29 mouse cellular contexts compared by ENCODE assay signal in the genomic region with DNA sequence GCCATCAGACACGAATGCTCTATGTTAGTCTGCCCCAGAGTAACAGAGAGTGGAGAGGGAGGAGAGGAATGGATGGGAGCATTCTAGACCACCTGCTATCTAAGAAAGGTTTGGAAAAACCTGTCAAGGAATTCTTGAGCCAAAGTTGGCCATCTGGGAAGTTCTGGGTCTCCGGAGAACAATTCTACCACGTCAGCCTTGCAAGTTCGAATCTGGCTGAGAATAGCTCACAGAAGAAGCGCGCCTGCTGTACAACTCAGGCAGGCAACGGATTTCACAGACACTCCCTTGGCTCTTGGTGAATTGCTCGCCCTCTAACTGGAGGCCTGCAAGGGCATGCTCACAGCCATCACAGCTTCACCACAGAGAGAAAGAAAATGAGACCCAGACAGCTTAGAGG. TPM values are rescaled to one million over a fixed set of nuclear protein-coding genes. Genes with fewer than 3 reads are reported as not detected.
DNase-seq lines count a peak whose midpoint lies in the region; ATAC-seq and TF ChIP-seq lines count a peak whose summit lies in the region.
"Had no signal": no experiment of that assay in that cellular context is flagged by ENCODE, and none has a peak within 500 bp of the region (broad histone marks: within the 10 kb centered on the region; RNA-seq: fewer than 3 reads in every experiment).

No protein-coding gene starts in this region.

- peaks cover 26% of the 10 kb centered on the region for H3K4me1 ChIP-seq in forebrain, embryonic 12.5 days
- no peaks in the 10 kb centered on the region; the same call in 1 of the 2 replicates for H3K4me1 ChIP-seq in forebrain, embryonic 11.5 days (replicated peaks; ENCODE audit: control insufficient read depth, insufficient read depth, low read length)
- H3K4me1 ChIP-seq in hindbrain, embryonic 15.5 days (replicated peaks), result peaks cover 28% of the 10 kb centered on the region
- H3K4me1 ChIP-seq in hindbrain, embryonic 14.5 days (replicated peaks; ENCODE audit: control insufficient read depth, insufficient read depth, low read length), result peaks cover 13% of the 10 kb centered on the region; the same call in 1 of the 2 replicates
- H3K4me1 ChIP-seq in midbrain, embryonic 16.5 days (ENCODE audit: control insufficient read depth, insufficient read depth, low read length), result peaks cover 20% of the 10 kb centered on the region
- peaks cover 19% of the 10 kb centered on the region for H3K4me1 ChIP-seq in midbrain, embryonic 10.5 days
- H3K4me1 ChIP-seq in forebrain, postnatal 0 days (ENCODE audit: insufficient read depth), result no peaks in the 10 kb centered on the region
- H3K4me1 ChIP-seq: embryonic facial prominence, embryonic 13.5 days; limb, embryonic 13.5 days; liver, embryonic 12.5 days had no signal

- peaks cover 16% of the 10 kb centered on the region; the same call in 1 of the 2 replicates for H3K9me3 ChIP-seq in forebrain, embryonic 12.5 days
- H3K9me3 ChIP-seq in forebrain, embryonic 11.5 days (ENCODE audit: control insufficient read depth, low read length), result no peaks in the 10 kb centered on the region
- H3K9me3 ChIP-seq in hindbrain, embryonic 15.5 days, result no peaks in the 10 kb centered on the region
- no peaks in the 10 kb centered on the region for H3K9me3 ChIP-seq in hindbrain, embryonic 14.5 days (ENCODE audit: control insufficient read depth, low read length)
- H3K9me3 ChIP-seq in midbrain, embryonic 16.5 days (replicated peaks; ENCODE audit: control insufficient read depth, low read length, poor library complexity, severe bottlenecking), result no peaks in the 10 kb centered on the region
- peaks cover 8% of the 10 kb centered on the region; the same call in 1 of the 2 replicates for H3K9me3 ChIP-seq in midbrain, embryonic 10.5 days (replicated peaks)
- H3K9me3 ChIP-seq in forebrain, postnatal 0 days (ENCODE audit: low read length), result no peaks in the 10 kb centered on the region
- H3K9me3 ChIP-seq: embryonic facial prominence, embryonic 13.5 days; limb, embryonic 13.5 days had no signal

- H3K27me3 ChIP-seq in forebrain, embryonic 12.5 days, result no peaks in the 10 kb centered on the region
- H3K27me3 ChIP-seq in forebrain, embryonic 11.5 days (ENCODE audit: control insufficient read depth, insufficient read depth, low read length), result no peaks in the 10 kb centered on the region
- H3K27me3 ChIP-seq in hindbrain, embryonic 15.5 days, result no peaks in the 10 kb centered on the region
- H3K27me3 ChIP-seq in hindbrain, embryonic 14.5 days (ENCODE audit: control insufficient read depth, insufficient read depth, low read length), result no peaks in the 10 kb centered on the region
- no peaks in the 10 kb centered on the region for H3K27me3 ChIP-seq in midbrain, embryonic 16.5 days (ENCODE audit: control insufficient read depth, insufficient read depth, low read depth, low read length)
- no peaks in the 10 kb centered on the region for H3K27me3 ChIP-seq in midbrain, embryonic 10.5 days (ENCODE audit: low read depth, poor library complexity, severe bottlenecking)
- no peaks in the 10 kb centered on the region for H3K27me3 ChIP-seq in forebrain, postnatal 0 days (ENCODE audit: insufficient read depth, low read length)
- H3K27me3 ChIP-seq: CH12.LX; embryonic facial prominence, embryonic 13.5 days; limb, embryonic 13.5 days; liver, embryonic 12.5 days had no signal

- 93% methylated on average over 8 of the region's 8 CpGs for WGBS in forebrain, embryonic 12.5 days
- WGBS in forebrain, embryonic 11.5 days, result 91% methylated on average over 8 of the region's 8 CpGs
- 85% methylated on average over 8 of the region's 8 CpGs for WGBS in hindbrain, embryonic 15.5 days
- WGBS in hindbrain, embryonic 14.5 days, result 89% methylated on average over 8 of the region's 8 CpGs
- WGBS in midbrain, embryonic 16.5 days, result 86% methylated on average over 8 of the region's 8 CpGs
- 90% methylated on average over 8 of the region's 8 CpGs for WGBS in midbrain, embryonic 10.5 days
- 60% methylated on average over 8 of the region's 8 CpGs for WGBS in forebrain, postnatal 0 days

- no peak overlapping the region for H3K9ac ChIP-seq in forebrain, embryonic 12.5 days
- no peak overlapping the region for H3K9ac ChIP-seq in forebrain, embryonic 11.5 days (ENCODE audit: low read length)
- H3K9ac ChIP-seq in hindbrain, embryonic 15.5 days, result no peak overlapping the region
- H3K9ac ChIP-seq in hindbrain, embryonic 14.5 days, result no peak overlapping the region
- no peak overlapping the region for H3K9ac ChIP-seq in midbrain, embryonic 16.5 days (ENCODE audit: low read depth, low read length)
- H3K9ac ChIP-seq in forebrain, postnatal 0 days, result no peak overlapping the region
- H3K9ac ChIP-seq: embryonic facial prominence, embryonic 13.5 days; limb, embryonic 13.5 days; liver, embryonic 12.5 days had no signal

- H3K36me3 ChIP-seq in forebrain, embryonic 12.5 days (replicated peaks), result peaks cover 54% of the 10 kb centered on the region
- H3K36me3 ChIP-seq in forebrain, embryonic 11.5 days (ENCODE audit: control insufficient read depth, insufficient read depth, low read length), result peaks cover 13% of the 10 kb centered on the region; the same call in 1 of the 2 replicates
- H3K36me3 ChIP-seq in hindbrain, embryonic 15.5 days, result peaks cover 13% of the 10 kb centered on the region
- H3K36me3 ChIP-seq in hindbrain, embryonic 14.5 days (replicated peaks; ENCODE audit: control insufficient read depth, insufficient read depth), result peaks cover 8% of the 10 kb centered on the region
- peaks cover 2% of the 10 kb centered on the region; the same call in 1 of the 2 replicates for H3K36me3 ChIP-seq in midbrain, embryonic 16.5 days (ENCODE audit: control insufficient read depth, insufficient read depth, low read length)
- H3K36me3 ChIP-seq in midbrain, embryonic 10.5 days, result peaks cover 47% of the 10 kb centered on the region
- peaks cover 16% of the 10 kb centered on the region; the same call in 1 of the 2 replicates for H3K36me3 ChIP-seq in forebrain, postnatal 0 days (ENCODE audit: insufficient read depth)
- H3K36me3 ChIP-seq: embryonic facial prominence, embryonic 13.5 days; G1E; limb, embryonic 13.5 days; liver, embryonic 12.5 days had no signal

- no peak for DNase-seq in forebrain, embryonic 11.5 days (ENCODE audit: low spot score)
- DNase-seq in hindbrain, embryonic 14.5 days (ENCODE audit: low spot score), result no peak
- no peak for DNase-seq in midbrain, embryonic 10.5 days (ENCODE audit: low spot score)
- no peak for DNase-seq in forebrain, postnatal 0 days
- no peak for DNase-seq in spleen, postnatal 14 days (ENCODE audit: low spot score in 2 of 2)
- DNase-seq: adrenal gland, adult 2 months; B cell, adult 2 months; cerebellum, adult 9-10 months; embryo, embryonic 11 days; gastrocnemius, adult 2 months; kidney, postnatal 36 days; layer of hippocampus, adult 9-11 months; lung, adult 18-20 months; lung, postnatal 10 days; retina, postnatal 1 day; right cerebral cortex, postnatal 25 days; spleen, adult 18-20 months; thymus, postnatal 14 days had no signal

- no peak overlapping the region for H3K4me2 ChIP-seq in forebrain, embryonic 12.5 days
- H3K4me2 ChIP-seq in forebrain, embryonic 11.5 days (ENCODE audit: low read depth, low read length, severe bottlenecking), result no peak overlapping the region
- no peak overlapping the region for H3K4me2 ChIP-seq in hindbrain, embryonic 15.5 days
- H3K4me2 ChIP-seq in hindbrain, embryonic 14.5 days (replicated peaks), result no peak overlapping the region
- no peak overlapping the region for H3K4me2 ChIP-seq in midbrain, embryonic 16.5 days (ENCODE audit: low read length)
- no peak overlapping the region for H3K4me2 ChIP-seq in forebrain, postnatal 0 days (ENCODE audit: low read depth)
- H3K4me2 ChIP-seq: embryonic facial prominence, embryonic 13.5 days; limb, embryonic 13.5 days; liver, embryonic 12.5 days had no signal

- no peak overlapping the region for H3K4me3 ChIP-seq in forebrain, embryonic 12.5 days (replicated peaks)
- no peak overlapping the region for H3K4me3 ChIP-seq in forebrain, embryonic 11.5 days (ENCODE audit: low read depth, low read length)
- H3K4me3 ChIP-seq in hindbrain, embryonic 15.5 days, result no peak overlapping the region
- no peak overlapping the region for H3K4me3 ChIP-seq in hindbrain, embryonic 14.5 days (replicated peaks; ENCODE audit: low read length)
- no peak overlapping the region for H3K4me3 ChIP-seq in midbrain, embryonic 16.5 days (ENCODE audit: low read depth, low read length)
- no peak overlapping the region for H3K4me3 ChIP-seq in midbrain, embryonic 10.5 days
- H3K4me3 ChIP-seq in forebrain, postnatal 0 days (ENCODE audit: low read depth, low read length), result no peak overlapping the region
- H3K4me3 ChIP-seq: embryonic facial prominence, embryonic 13.5 days; erythroblast, embryonic 14.5 days; gastrocnemius, adult 2 months; limb, embryonic 13.5 days; liver, embryonic 12.5 days had no signal

- peak overlapping the region; percentile 79 for H3K27ac ChIP-seq in forebrain, embryonic 12.5 days
- no peak overlapping the region for H3K27ac ChIP-seq in forebrain, embryonic 11.5 days (ENCODE audit: low read depth, low read length)
- H3K27ac ChIP-seq in hindbrain, embryonic 15.5 days (replicated peaks), result peak overlapping the region; percentile 69
- H3K27ac ChIP-seq in hindbrain, embryonic 14.5 days, result no peak overlapping the region
- H3K27ac ChIP-seq in midbrain, embryonic 16.5 days (ENCODE audit: low read length), result peak overlapping the region; percentile 49; the same call in 1 of the 2 replicates
- no peak overlapping the region for H3K27ac ChIP-seq in midbrain, embryonic 10.5 days (replicated peaks)
- peak overlapping the region; percentile 29; the same call in 1 of the 2 replicates for H3K27ac ChIP-seq in forebrain, postnatal 0 days (ENCODE audit: low read depth, low read length)
- H3K27ac ChIP-seq: embryonic facial prominence, embryonic 13.5 days; gastrocnemius, adult 2 months; limb, embryonic 13.5 days; liver, embryonic 12.5 days had no signal

- ATAC-seq in forebrain, embryonic 12.5 days (ENCODE audit: low FRiP score), result no peak
- no peak for ATAC-seq in forebrain, embryonic 11.5 days (replicated peaks; ENCODE audit: low FRiP score)
- ATAC-seq in hindbrain, embryonic 15.5 days (ENCODE audit: low FRiP score, low read depth), result no peak
- ATAC-seq in hindbrain, embryonic 14.5 days (ENCODE audit: low FRiP score), result no peak
- no peak for ATAC-seq in midbrain, embryonic 16.5 days
- ATAC-seq in forebrain, postnatal 0 days, result peak; percentile 32
- ATAC-seq: intestine, postnatal 0 days; liver, embryonic 12.5 days had no signal

- TF ChIP-seq CTCF in forebrain, postnatal 0 days (IDR thresholded peaks at IDR 0.05; ENCODE audit: low read depth), result no peak

RNA-seq across cellular contexts. Expression of gene Kcnk10, which starts 52.7 kb away (rescaled TPM):
- 47.6 and 53.8 TPM in 2 replicates for polyA plus RNA-seq in forebrain, embryonic 12.5 days (2016; fragmentation: Nextera tagmentation; extraction: Ambion mirVana)
- 38.5 and 39.2 TPM in 2 replicates for polyA plus RNA-seq in forebrain, embryonic 11.5 days (2014; fragmentation: Nextera tagmentation; extraction: Ambion mirVana)
- 34.8 and 37.2 TPM in 2 replicates for polyA plus RNA-seq in hindbrain, embryonic 15.5 days (2015; fragmentation: Nextera tagmentation; extraction: Ambion mirVana)
- polyA plus RNA-seq in hindbrain, embryonic 14.5 days (2014; fragmentation: Nextera tagmentation; extraction: Ambion mirVana), result 39.7 and 48.1 TPM in 2 replicates
- 40.7 and 50.0 TPM in 2 replicates for polyA plus RNA-seq in midbrain, embryonic 16.5 days (2015; fragmentation: Nextera tagmentation; extraction: Ambion mirVana)
- polyA plus RNA-seq in midbrain, embryonic 10.5 days (2016; fragmentation: Nextera tagmentation; extraction: Ambion mirVana), result 17.7 and 33.2 TPM in 2 replicates
- 59.7 and 60.9 TPM in 2 replicates for total RNA-seq in forebrain, postnatal 0 days (2014; rRNA removed)
- 30.2 and 40.9 TPM in 2 replicates for polyA plus RNA-seq in forebrain, postnatal 0 days (2015; fragmentation: Nextera tagmentation; extraction: Ambion mirVana)
- total RNA-seq: adrenal gland, adult 2 months; gastrocnemius, adult 2 months; megakaryocyte progenitor cell, adult 5-6 weeks had no signal
- polyA plus RNA-seq: adrenal gland, adult 2 months; erythroblast, embryonic 14.5 days; G1E; liver, embryonic 12.5 days had no signal

Comparison
In these comparisons a context has a peak if more than half of its experiments do, and no peak if none do; other contexts are left out.
1. H3K27ac ChIP-seq: peak in forebrain, embryonic 12.5 days (single experiment), hindbrain, embryonic 15.5 days (single experiment), midbrain, embryonic 16.5 days (single experiment) and forebrain, postnatal 0 days (single experiment); none in forebrain, embryonic 11.5 days (single experiment), hindbrain, embryonic 14.5 days (single experiment) and midbrain, embryonic 10.5 days (single experiment).